Mouse (Mus musculus) embryo, embryonic 11.5 days (tissue): ENCODE data around the gene Zfp771.
"Not testable (repeated sequence)": the region's sequence is repeated elsewhere in the genome, so short reads cannot be mapped to it uniquely, and the experiment has no call there.

Source experiments
- DNase-seq: peaks from one replicate; pipeline ENCODE4 v3.0.0-alpha.2; 2012; ENCODE audit warnings: low read depth, low spot score

Gene Zfp771

GRCm38 (mm10) chr7:127217901-127218642 lies 26.0 kb upstream of the Zfp771 start:
- DNase-seq, result no peak

GRCm38 (mm10) chr7:127218670-127219069 lies 25.4 kb upstream of the Zfp771 start:
- DNase-seq, result no peak

GRCm38 (mm10) chr7:127220440-127220839 lies 23.6 kb upstream of the Zfp771 start:
- no peak for DNase-seq

GRCm38 (mm10) chr7:127223106-127223505 lies 21.0 kb upstream of the Zfp771 start:
- no peak for DNase-seq

GRCm38 (mm10) chr7:127223515-127224478 lies 20.3 kb upstream of the Zfp771 start:
- no peak for DNase-seq

- DNase-seq, result no peak
These were observed 19.5 kb upstream of the Zfp771 start for GRCm38 (mm10) chr7:127224616-127225015.

GRCm38 (mm10) chr7:127225147-127225995 lies 18.7 kb upstream of the Zfp771 start:
- DNase-seq, result no peak

- DNase-seq, result no peak
These were observed 15.3 kb upstream of the Zfp771 start for GRCm38 (mm10) chr7:127228615-127229303.

- no peak for DNase-seq
These were observed 12.7 kb upstream of the Zfp771 start for GRCm38 (mm10) chr7:127231376-127231775.

- no peak for DNase-seq
These were observed 12.1 kb upstream of the Zfp771 start for GRCm38 (mm10) chr7:127231826-127232621.

- DNase-seq, result peak; percentile 76
These were observed 11.3 kb upstream of the Zfp771 start, which contains the start of the genes Zfp553 and Sept1 for GRCm38 (mm10) chr7:127232622-127233367. Zfp553 (plus strand) TSS chr7:127233061. Sept1 (minus strand) TSS chr7:127233130.

- DNase-seq, result no peak
These were observed 10.7 kb upstream of the Zfp771 start for GRCm38 (mm10) chr7:127233368-127233749.

- no peak for DNase-seq
These were observed 10.3 kb upstream of the Zfp771 start for GRCm38 (mm10) chr7:127233765-127234164.

- no peak for DNase-seq
These were observed 9.3 kb upstream of the Zfp771 start for GRCm38 (mm10) chr7:127234777-127235176.

- DNase-seq, result no peak
These were observed 660 bp upstream of the Zfp771 start for GRCm38 (mm10) chr7:127243361-127243867.

GRCm38 (mm10) chr7:127244658-127245510 lies 810 bp downstream of the Zfp771 start:
- no peak for DNase-seq

GRCm38 (mm10) chr7:127250511-127250910 lies 6.4 kb downstream of the Zfp771 start:
- not testable (repeated sequence) for DNase-seq

GRCm38 (mm10) chr7:127252414-127252813 lies 8.3 kb downstream of the Zfp771 start:
- DNase-seq, result no peak
